8 mouse cellular contexts compared by ENCODE assay signal in the genomic region with DNA sequence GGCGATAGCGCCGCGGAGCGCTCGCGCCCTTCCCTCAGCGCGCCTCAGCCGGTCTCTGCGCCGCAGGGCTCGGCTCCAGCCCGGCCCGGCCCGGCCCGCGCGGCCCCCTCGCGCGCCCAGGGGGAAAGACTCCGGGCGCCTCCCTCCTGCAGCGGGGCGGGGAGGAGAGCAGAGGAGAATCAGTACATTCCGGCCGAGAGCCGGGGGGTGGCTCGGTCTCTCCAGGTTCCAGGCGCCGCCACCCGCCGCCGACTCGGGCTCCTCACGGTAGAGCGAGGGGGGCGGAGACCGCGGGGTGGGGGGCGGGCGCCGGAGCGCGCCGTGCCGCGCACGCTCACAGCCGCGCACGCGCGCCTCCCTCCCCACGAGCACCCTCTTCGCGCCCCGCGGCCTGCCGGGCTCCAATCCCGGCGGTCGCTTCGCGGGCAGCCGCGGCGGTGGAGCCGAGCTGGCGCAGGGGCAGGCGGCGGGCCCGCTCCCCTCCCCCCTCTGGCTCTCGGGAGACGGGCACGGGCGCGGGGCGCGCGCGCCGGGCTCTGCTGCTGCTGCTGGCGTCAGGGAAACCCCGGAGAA. TPM values are rescaled to one million over a fixed set of nuclear protein-coding genes. Genes with fewer than 3 reads are reported as not detected.
DNase-seq lines count a peak whose midpoint lies in the region; ATAC-seq lines count a peak whose summit lies in the region.

A gene (minus strand): TSS at position 283 of the 573 bp plus-strand sequence.

- 0% methylated on average over 70 of the region's 86 CpGs for WGBS in intestine, embryonic 16.5 days
- 2% methylated on average over 24 of the region's 86 CpGs for WGBS in midbrain, embryonic 12.5 days

- intact Hi-C loops in gastrocnemius, postnatal 36 days (cut with DNase I), result loop anchor here (1.0 kb wide), 1 partner anchor 98 kb away; no protein-coding TSS in a partner anchor
- intact Hi-C loops in left cerebral cortex, postnatal 14 days (cut with DNase I), result loop anchor here (5.0 kb wide), 1 partner anchor 161 kb away; no protein-coding TSS in a partner anchor

- no peaks in the 10 kb centered on the region for H3K36me3 ChIP-seq in intestine, embryonic 16.5 days (ENCODE audit: control insufficient read depth, insufficient read depth, low read length)
- no peaks in the 10 kb centered on the region for H3K36me3 ChIP-seq in midbrain, embryonic 12.5 days

- peak within 1 kb of the TSS; percentile 88 for H3K4me2 ChIP-seq in intestine, embryonic 16.5 days (ENCODE audit: low read depth, low read length)
- H3K4me2 ChIP-seq in midbrain, embryonic 12.5 days (replicated peaks), result peak within 1 kb of the TSS; percentile 72

- DNase-seq in adrenal gland, adult 2 months, result peak; percentile 96
- peak; percentile 92 for DNase-seq in embryo, embryonic 10.5 days (ENCODE audit: low spot score)
- peak; percentile 81 to 82 for DNase-seq in gastrocnemius, postnatal 36 days
- DNase-seq in left cerebral cortex, postnatal 14 days (ENCODE audit: low spot score in 2 of 2), result peak; percentile 95 to 96
- peak; percentile 6 for DNase-seq in spleen, postnatal 36 days (ENCODE audit: low spot score in 2 of 2)

- peak within 1 kb of the TSS; percentile 96 for H3K9ac ChIP-seq in intestine, embryonic 16.5 days (ENCODE audit: low read depth, low read length)
- peak within 1 kb of the TSS; percentile 95 for H3K9ac ChIP-seq in midbrain, embryonic 12.5 days (replicated peaks)

- no peaks in the 10 kb centered on the region for H3K9me3 ChIP-seq in intestine, embryonic 16.5 days (ENCODE audit: control insufficient read depth, low read length)
- no peaks in the 10 kb centered on the region for H3K9me3 ChIP-seq in midbrain, embryonic 12.5 days

- peak within 1 kb of the TSS; percentile 100 for H3K27ac ChIP-seq in intestine, embryonic 16.5 days (ENCODE audit: low read length)
- H3K27ac ChIP-seq in midbrain, embryonic 12.5 days (replicated peaks), result peak within 1 kb of the TSS; percentile 99

- no peaks in the 10 kb centered on the region for H3K27me3 ChIP-seq in intestine, embryonic 16.5 days (replicated peaks; ENCODE audit: control insufficient read depth, insufficient read depth, low read length)
- no peaks in the 10 kb centered on the region for H3K27me3 ChIP-seq in midbrain, embryonic 12.5 days

- H3K4me3 ChIP-seq in intestine, embryonic 16.5 days (ENCODE audit: low read length), result peak within 1 kb of the TSS; percentile 97
- H3K4me3 ChIP-seq in midbrain, embryonic 12.5 days, result peak within 1 kb of the TSS; percentile 98

- peak; percentile 93 for ATAC-seq in intestine, embryonic 16.5 days
- ATAC-seq in midbrain, embryonic 12.5 days (ENCODE audit: low FRiP score, low read depth), result peak; percentile 93
- no peak for ATAC-seq in erythroid progenitor cell, adult 5-6 weeks (replicated peaks; ENCODE audit: low FRiP score, poor library complexity, severe bottlenecking)

- peaks cover 9% of the 10 kb centered on the region; the same call in 1 of the 2 replicates for H3K4me1 ChIP-seq in intestine, embryonic 16.5 days (ENCODE audit: control insufficient read depth, insufficient read depth, low read length)
- H3K4me1 ChIP-seq in midbrain, embryonic 12.5 days, result peaks cover 18% of the 10 kb centered on the region

RNA-seq across cellular contexts. Expression of the gene that starts here (rescaled TPM):
- 10 to 100 TPM; 46.6 to 65.6 TPM for total RNA-seq in adrenal gland, adult 2 months (2021)
- polyA plus RNA-seq in adrenal gland, adult 2 months (2012; rRNA removed), result 24.3 and 26.1 TPM in 2 replicates
- total RNA-seq in gastrocnemius, postnatal 36 days (2021), result 10 to 100 TPM; 23.7 to 31.1 TPM
- 11.2 and 17.3 TPM in 2 replicates for polyA plus RNA-seq in intestine, embryonic 16.5 days (2015; fragmentation: Nextera tagmentation; extraction: Ambion mirVana)
- 100 to 1,000 TPM; 103 to 113 TPM for total RNA-seq in left cerebral cortex, postnatal 14 days (2021)
- polyA plus RNA-seq in midbrain, embryonic 12.5 days (2016; fragmentation: Nextera tagmentation; extraction: Ambion mirVana), result 52.7 and 58.6 TPM in 2 replicates
- not detected in 2 replicates for total RNA-seq in erythroid progenitor cell, adult 5-6 weeks (2015; ENCODE audit: low replicate concordance)
- total RNA-seq in erythroid progenitor cell, adult 5-6 weeks (2017; ENCODE audit: low replicate concordance), result not detected in 2 replicates

Comparison
In these comparisons a context has a peak if more than half of its experiments do, and no peak if none do; other contexts are left out.
1. RNA of the gene that starts here (total RNA-seq): 103 to 113 TPM in left cerebral cortex, postnatal 14 days, 46.6 to 65.6 TPM in adrenal gland, adult 2 months and 23.7 to 31.1 TPM in gastrocnemius, postnatal 36 days; not detected in erythroid progenitor cell, adult 5-6 weeks; every median in the first group is over 10 times any median in the second.
2. DNase-seq: peak in every context shown above with its lines; median percentile 96 in adrenal gland, adult 2 months; 96 in left cerebral cortex, postnatal 14 days; 92 in embryo, embryonic 10.5 days; 82 in gastrocnemius, postnatal 36 days; 6 in spleen, postnatal 36 days.